8 mouse cellular contexts compared by ENCODE assay signal in the genomic region with DNA sequence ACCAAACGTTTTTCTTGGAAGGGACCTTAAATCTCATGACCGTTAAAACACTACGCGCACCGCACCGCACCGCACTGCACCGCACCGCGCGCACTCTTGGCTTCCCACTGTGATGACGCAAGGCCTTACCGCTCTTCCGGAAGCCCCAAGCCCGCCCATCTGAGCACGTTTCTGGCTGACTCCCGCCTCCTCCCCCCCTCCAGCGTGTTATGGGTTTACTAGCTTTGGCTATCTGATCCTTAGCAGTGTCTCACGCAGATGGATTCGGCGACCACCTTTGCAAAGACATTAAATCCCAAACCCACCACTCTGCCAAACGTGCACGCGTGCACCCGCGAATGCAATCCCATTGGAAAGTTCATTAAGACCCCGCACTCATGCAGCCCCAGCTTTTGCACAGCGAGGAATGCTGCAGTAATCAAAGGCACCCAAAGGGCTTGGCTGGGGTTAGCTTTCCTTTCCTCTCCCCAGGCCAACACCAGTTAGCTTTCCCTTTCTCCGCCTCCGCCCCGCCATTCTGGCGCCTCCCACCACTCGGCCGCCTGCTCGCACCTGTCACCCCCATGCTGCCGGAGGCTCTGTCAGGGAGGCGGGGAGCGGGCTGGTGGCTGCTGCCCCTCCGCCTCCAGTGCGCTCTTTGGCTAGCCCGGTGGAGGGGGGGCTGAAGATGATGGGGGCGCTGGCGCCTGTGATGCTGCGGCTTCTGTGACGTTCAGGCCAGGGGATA. TPM values are rescaled to one million over a fixed set of nuclear protein-coding genes. Genes with fewer than 3 reads are reported as not detected.
DNase-seq lines count a peak whose midpoint lies in the region; ATAC-seq and TF ChIP-seq lines count a peak whose summit lies in the region.

A gene (minus strand): TSS at position 643 of the 727 bp plus-strand sequence.

- 1% methylated on average over 45 of the region's 45 CpGs for WGBS in embryonic facial prominence, embryonic 15.5 days
- WGBS in heart, embryonic 16.5 days, result under 1% methylated on average over 45 of the region's 45 CpGs
- under 1% methylated on average over 45 of the region's 45 CpGs for WGBS in liver, embryonic 16.5 days (ENCODE audit: insufficient replicate concordance)

- H3K9me3 ChIP-seq in embryonic facial prominence, embryonic 15.5 days (replicated peaks), result no peaks in the 10 kb centered on the region
- H3K9me3 ChIP-seq in heart, embryonic 16.5 days (replicated peaks; ENCODE audit: control insufficient read depth, low read length), result peaks cover 2% of the 10 kb centered on the region; the same call in 1 of the 2 replicates
- peaks cover 2% of the 10 kb centered on the region; the same call in 1 of the 2 replicates for H3K9me3 ChIP-seq in liver, embryonic 16.5 days (replicated peaks; ENCODE audit: control insufficient read depth, low read length)

- ATAC-seq in embryonic facial prominence, embryonic 15.5 days (ENCODE audit: insufficient number of reproducible peaks, low FRiP score, low TSS enrichment, low read depth), result peak; percentile 70
- peak; percentile 74 for ATAC-seq in heart, embryonic 16.5 days (replicated peaks; ENCODE audit: extremely low read depth, insufficient read depth, low FRiP score)
- peak; percentile 64 for ATAC-seq in liver, embryonic 16.5 days (ENCODE audit: low read depth)

- TF ChIP-seq CTCF in bone marrow macrophage, adult 2 months (IDR thresholded peaks at IDR 0.05; ENCODE audit: low read depth, low read length), result no peak

- H3K36me3 ChIP-seq in embryonic facial prominence, embryonic 15.5 days, result peaks cover 29% of the 10 kb centered on the region
- peaks cover 13% of the 10 kb centered on the region; the same call in 1 of the 2 replicates for H3K36me3 ChIP-seq in heart, embryonic 16.5 days (ENCODE audit: control insufficient read depth, insufficient read depth)
- H3K36me3 ChIP-seq in liver, embryonic 16.5 days (ENCODE audit: control insufficient read depth, insufficient read depth), result no peaks in the 10 kb centered on the region

- peak within 1 kb of the TSS; percentile 27 for H3K9ac ChIP-seq in embryonic facial prominence, embryonic 15.5 days
- H3K9ac ChIP-seq in heart, embryonic 16.5 days (ENCODE audit: low read length), result peak within 1 kb of the TSS; percentile 74
- H3K9ac ChIP-seq in liver, embryonic 16.5 days (ENCODE audit: low read depth, low read length), result peak within 1 kb of the TSS; percentile 44; the same call in 1 of the 2 replicates

- peaks cover 31% of the 10 kb centered on the region for H3K4me1 ChIP-seq in bone marrow macrophage, adult 2 months (ENCODE audit: control insufficient read depth, insufficient read depth, low read length)
- H3K4me1 ChIP-seq in embryonic facial prominence, embryonic 15.5 days, result peaks cover 13% of the 10 kb centered on the region
- H3K4me1 ChIP-seq in heart, embryonic 16.5 days (ENCODE audit: control insufficient read depth, insufficient read depth, low read length), result peaks cover 4% of the 10 kb centered on the region; the same call in 1 of the 2 replicates
- peaks cover 3% of the 10 kb centered on the region; the same call in 1 of the 2 replicates for H3K4me1 ChIP-seq in liver, embryonic 16.5 days (ENCODE audit: control insufficient read depth, low read depth, low read length)

- DNase-seq in B cell, adult 2 months, result peak; percentile 67 to 72
- peak; percentile 44 to 72 for DNase-seq in kidney, postnatal 36 days
- peak; percentile 57 for DNase-seq in neural tube, embryonic 10.5 days (ENCODE audit: extremely low spot score, low spot score)
- DNase-seq in testis, postnatal 10 days (ENCODE audit: low spot score), result peak; percentile 68

- no peak within 1 kb of the TSS; the same call in 1 of the 2 replicates for H3K27ac ChIP-seq in bone marrow macrophage, adult 2 months (ENCODE audit: insufficient read depth, low read depth, low read length)
- no peak within 1 kb of the TSS for H3K27ac ChIP-seq in embryonic facial prominence, embryonic 15.5 days (replicated peaks)
- H3K27ac ChIP-seq in heart, embryonic 16.5 days (ENCODE audit: low read length), result peak within 1 kb of the TSS; percentile 44
- no peak within 1 kb of the TSS for H3K27ac ChIP-seq in liver, embryonic 16.5 days (ENCODE audit: low read length)

- H3K4me3 ChIP-seq in bone marrow macrophage, adult 2 months (ENCODE audit: insufficient read depth, low read length), result peak within 1 kb of the TSS; percentile 59
- peak within 1 kb of the TSS; percentile 45 for H3K4me3 ChIP-seq in embryonic facial prominence, embryonic 15.5 days (replicated peaks)
- peak within 1 kb of the TSS; percentile 64 for H3K4me3 ChIP-seq in heart, embryonic 16.5 days (ENCODE audit: low read length)
- H3K4me3 ChIP-seq in liver, embryonic 16.5 days (ENCODE audit: low read depth, low read length), result peak within 1 kb of the TSS; percentile 58

- no peaks in the 10 kb centered on the region; the same call in 1 of the 2 replicates for H3K27me3 ChIP-seq in embryonic facial prominence, embryonic 15.5 days
- H3K27me3 ChIP-seq in heart, embryonic 16.5 days (ENCODE audit: control insufficient read depth, insufficient read depth, low read length), result peaks cover 2% of the 10 kb centered on the region; the same call in 1 of the 2 replicates
- H3K27me3 ChIP-seq in liver, embryonic 16.5 days (ENCODE audit: control insufficient read depth, insufficient read depth, low read depth, low read length), result no peaks in the 10 kb centered on the region

- peak within 1 kb of the TSS; percentile 97 for H3K4me2 ChIP-seq in embryonic facial prominence, embryonic 15.5 days (replicated peaks)
- H3K4me2 ChIP-seq in heart, embryonic 16.5 days (ENCODE audit: low read depth, low read length), result peak within 1 kb of the TSS; percentile 98
- peak within 1 kb of the TSS; percentile 76 for H3K4me2 ChIP-seq in liver, embryonic 16.5 days (ENCODE audit: low read depth, low read length)

- no peak for TF ChIP-seq POLR2A in bone marrow macrophage, adult 2 months (IDR thresholded peaks at IDR 0.05; ENCODE audit: borderline replicate concordance, low read depth, low read length)

RNA-seq across cellular contexts. Expression of the gene that starts here (rescaled TPM):
- not detected in 2 replicates for polyA plus RNA-seq in bone marrow macrophage, adult 2 months (2012; ENCODE audit: insufficient read depth, insufficient read length, missing spikeins)
- not detected in 2 replicates for polyA plus RNA-seq in embryonic facial prominence, embryonic 15.5 days (2015; fragmentation: Nextera tagmentation; extraction: Ambion mirVana)
- not detected in 2 replicates for polyA plus RNA-seq in heart, embryonic 16.5 days (2015; fragmentation: Nextera tagmentation; extraction: Ambion mirVana)
- polyA plus RNA-seq in liver, embryonic 16.5 days (2015; fragmentation: Nextera tagmentation; extraction: Ambion mirVana), result not detected in 2 replicates

Comparison
In these comparisons a context has a peak if more than half of its experiments do, and no peak if none do; other contexts are left out.
1. Peak in ATAC-seq, H3K4me3 ChIP-seq, H3K9ac ChIP-seq and H3K4me2 ChIP-seq in embryonic facial prominence, embryonic 15.5 days; RNA of the gene not detected or under 1 TPM.
2. Peak in ATAC-seq, H3K4me3 ChIP-seq, H3K27ac ChIP-seq, H3K9ac ChIP-seq and H3K4me2 ChIP-seq in heart, embryonic 16.5 days; RNA of the gene not detected or under 1 TPM.
3. Peak in ATAC-seq, H3K4me3 ChIP-seq, H3K9ac ChIP-seq and H3K4me2 ChIP-seq in liver, embryonic 16.5 days; RNA of the gene not detected or under 1 TPM.